ENCODE assay signal across 8 mouse cellular contexts in the genomic region with DNA sequence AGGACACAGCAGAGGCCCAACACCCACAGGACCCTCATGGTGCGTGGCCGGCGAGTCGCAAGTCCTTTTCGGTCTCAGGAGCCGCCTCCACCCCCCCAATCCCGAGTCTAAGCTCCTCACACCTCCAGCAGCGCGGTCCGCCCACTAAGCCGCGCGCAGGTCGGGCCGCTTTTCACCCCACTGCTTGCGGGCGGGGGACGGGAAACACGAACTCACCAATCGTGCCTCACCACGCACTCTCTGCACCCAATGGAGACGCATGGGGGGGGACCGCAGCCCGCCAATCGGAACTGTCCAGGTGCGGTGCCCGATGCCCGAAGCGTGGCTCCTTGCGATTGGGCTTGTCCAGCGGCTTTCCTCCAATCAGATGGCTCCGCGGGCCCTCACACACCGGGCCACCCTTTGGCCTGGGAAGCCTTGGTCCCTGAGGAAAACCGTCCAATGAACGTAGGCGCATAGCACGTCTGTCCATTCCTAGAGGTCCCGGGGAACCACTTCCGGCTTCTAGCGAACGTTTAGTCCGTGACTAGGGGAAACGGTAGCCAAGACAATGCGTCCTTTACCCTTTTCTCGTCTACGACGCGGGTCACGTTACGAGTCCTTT. TPM values are rescaled to one million over a fixed set of nuclear protein-coding genes. Genes with fewer than 3 reads are reported as not detected.
DNase-seq lines count a peak whose midpoint lies in the region; ATAC-seq lines count a peak whose summit lies in the region.

Gene Hsp90b1 (minus strand): TSS at position 192 of the 604 bp plus-strand sequence.
Gene Ttc41 (plus strand): TSS at position 494 of the 604 bp plus-strand sequence.

- H3K27me3 ChIP-seq in lung, embryonic 16.5 days (ENCODE audit: control insufficient read depth, insufficient read depth, low read depth, low read length), result no peaks in the 10 kb centered on the region

- peaks cover 35% of the 10 kb centered on the region for H3K4me1 ChIP-seq in lung, embryonic 16.5 days (replicated peaks; ENCODE audit: control insufficient read depth, insufficient read depth, low read length)

- peak; percentile 98 for DNase-seq in MEL-GATA-1-ER (ENCODE audit: extremely low read depth, low read depth)
- peak; percentile 99 for DNase-seq in cerebellum, adult 8-10 months
- DNase-seq in forelimb bud, embryonic 11.5 days (ENCODE audit: low read depth, low spot score), result peak; percentile 99
- peak; percentile 99 for DNase-seq in layer of hippocampus, adult 9-10 months (ENCODE audit: low spot score)
- DNase-seq in ovary, postnatal 10 days (ENCODE audit: low spot score), result peak; percentile 93
- DNase-seq in thymus, postnatal 10 days (ENCODE audit: low spot score in 2 of 2), result peak; percentile 95 to 99

- peak within 1 kb of the TSS; percentile 99 for H3K27ac ChIP-seq in lung, embryonic 16.5 days (ENCODE audit: low read length)

- ATAC-seq in hematopoietic stem cell, adult 5-6 weeks (replicated peaks in 1 of 2; ENCODE audit: insufficient read depth in 1 of 2, low FRiP score in 2 of 2, low TSS enrichment in 1 of 2, low read depth in 1 of 2, poor library complexity in 2 of 2, severe bottlenecking in 2 of 2), result peak; percentile 86 to 87
- ATAC-seq in lung, embryonic 16.5 days (ENCODE audit: low read depth), result peak; percentile 97

- H3K9ac ChIP-seq in lung, embryonic 16.5 days (ENCODE audit: low read length), result peak within 1 kb of the TSS; percentile 98

- peak within 1 kb of the TSS; percentile 95 for H3K4me2 ChIP-seq in lung, embryonic 16.5 days (ENCODE audit: low read depth, low read length)

- under 1% methylated on average over 45 of the region's 51 CpGs for WGBS in lung, embryonic 16.5 days

- H3K9me3 ChIP-seq in lung, embryonic 16.5 days (ENCODE audit: control insufficient read depth, low read length), result no peaks in the 10 kb centered on the region

- peaks cover 24% of the 10 kb centered on the region for H3K36me3 ChIP-seq in lung, embryonic 16.5 days (ENCODE audit: control insufficient read depth, insufficient read depth, low read length)

- H3K4me3 ChIP-seq in lung, embryonic 16.5 days (ENCODE audit: low read length), result peak within 1 kb of the TSS; percentile 95

RNA-seq across cellular contexts. Expression of gene Hsp90b1, which starts in this region (rescaled TPM):
- total RNA-seq in hematopoietic stem cell, adult 5-6 weeks (2017), result 518 and 623 TPM in 2 replicates
- 771 and 809 TPM in 2 replicates for polyA plus RNA-seq in lung, embryonic 16.5 days (2015; fragmentation: Nextera tagmentation; extraction: Ambion mirVana)

RNA-seq across cellular contexts. Expression of gene Ttc41, which starts in this region (rescaled TPM):
- 1.7 and 3.0 TPM in 2 replicates for total RNA-seq in hematopoietic stem cell, adult 5-6 weeks (2017)
- polyA plus RNA-seq in lung, embryonic 16.5 days (2015; fragmentation: Nextera tagmentation; extraction: Ambion mirVana), result 1.3 and 1.5 TPM in 2 replicates

Comparison
In these comparisons a context has a peak if more than half of its experiments do, and no peak if none do; other contexts are left out.
1. Peak in every context shown above with its lines: DNase-seq, ATAC-seq, H3K4me3 ChIP-seq and H3K27ac ChIP-seq.